Mouse (Mus musculus): ENCODE results near the gene Sh3pxd2a. TPM values are rescaled to one million over a fixed set of nuclear protein-coding genes. Genes with fewer than 3 reads are reported as not detected.

The Sh3pxd2a gene
- total and polyA plus RNA-seq, 3 experiments = 1.3 to 4.6 (median 3.2) TPM

GRCm38 (mm10) chr19:47450261-47451137 lies 13.7 kb downstream of the Sh3pxd2a start:
- DNase-seq (ENCODE audit: extremely low read depth) = peak; percentile 69
- no peak overlapping the region for H3K9ac ChIP-seq (ENCODE audit: insufficient read depth, low read depth)
- H3K4me2 ChIP-seq (ENCODE audit: insufficient read depth, low read depth, poor library complexity, severe bottlenecking) = peak overlapping the region; percentile 52
- in situ Hi-C loops (cut with MboI; ENCODE audit: low pct_ligation_motif_present, low pct_unique_long_range_greater_than_20kb, low sequenced_read_pairs) = no loop called here
- no peaks in the 10 kb centered on the region for H3K79me2 ChIP-seq (replicated peaks; ENCODE audit: control insufficient read depth, extremely low read depth, insufficient read depth, poor library complexity, severe bottlenecking)
- dilution Hi-C loops (cut with MboI; ENCODE audit: extremely low pct_ligation_motif_present, extremely low pct_unique_long_range_greater_than_20kb, low sequenced_read_pairs) = no loop called here
- no peaks in the 10 kb centered on the region for H3K27me3 ChIP-seq (replicated peaks)
- H3K4me3 ChIP-seq (replicated peaks in 1 of 3; ENCODE audit: low read depth in 2 of 3, low read length in 2 of 3, poor library complexity in 1 of 3) = no peak overlapping the region
- H3K27ac ChIP-seq (ENCODE audit: insufficient read depth, low read depth) = peak overlapping the region; percentile 87
- TF ChIP-seq ETS1 (conservative IDR thresholded peaks at IDR 0.05; ENCODE audit: low read depth, low read length) (peak; percentile 53; the same call in 1 of the 2 replicates), TBP (conservative IDR thresholded peaks at IDR 0.05; ENCODE audit: low read depth, low read length) (0 out of 2 replicates have a peak, but pooled peaks have one; percentile 22), MAFK (IDR thresholded peaks at IDR 0.05; ENCODE audit: insufficient replicate concordance, low read length) (no peak), CTCF (conservative IDR thresholded peaks at IDR 0.05 in 1 of 2, IDR thresholded peaks at IDR 0.05 in 1 of 2; ENCODE audit: low read depth in 2 of 2, low read length in 2 of 2) (no peak), JUND (conservative IDR thresholded peaks at IDR 0.05; ENCODE audit: low read depth, low read length) (no peak), ZKSCAN1 (IDR thresholded peaks at IDR 0.05; ENCODE audit: borderline replicate concordance, low read depth, low read length) (no peak), GABPA (IDR thresholded peaks at IDR 0.05; ENCODE audit: insufficient replicate concordance, low read depth, low read length) (no peak), SMC3 (IDR thresholded peaks at IDR 0.05; ENCODE audit: low read depth, low read length) (no peak; the same call in 1 of the 2 replicates), CHD2 (IDR thresholded peaks at IDR 0.05; ENCODE audit: low read length) (no peak), ELF1 (IDR thresholded peaks at IDR 0.05; ENCODE audit: low read depth, low read length) (no peak), IRF4 (IDR thresholded peaks at IDR 0.05; ENCODE audit: low read depth, low read length) (no peak), RCOR1 (conservative IDR thresholded peaks at IDR 0.05; ENCODE audit: low read depth, low read length) (no peak), HCFC1 (IDR thresholded peaks at IDR 0.05; ENCODE audit: low read depth, low read length) (no peak), BHLHE40 (IDR thresholded peaks at IDR 0.05; ENCODE audit: low read depth, low read length) (no peak), EP300 (IDR thresholded peaks at IDR 0.05; ENCODE audit: low read length) (0 out of 2 replicates have a peak, but pooled peaks have one; percentile 39), E2F4 (IDR thresholded peaks at IDR 0.05; ENCODE audit: insufficient replicate concordance, low read depth, low read length) (no peak), UBTF (IDR thresholded peaks at IDR 0.05; ENCODE audit: low read depth, low read length) (no peak), RAD21 (IDR thresholded peaks at IDR 0.05; ENCODE audit: low read depth, low read length) (no peak; the same call in 1 of the 2 replicates), POLR2AphosphoS2 (IDR thresholded peaks at IDR 0.05; ENCODE audit: low read depth, low read length) (no peak), MAX (IDR thresholded peaks at IDR 0.05; ENCODE audit: low read length) (0 out of 2 replicates have a peak, but pooled peaks have one; percentile 38), MYC (IDR thresholded peaks at IDR 0.05; ENCODE audit: low read depth, low read length) (no peak), CHD1 (IDR thresholded peaks at IDR 0.05; ENCODE audit: low read depth, low read length) (peak; percentile 79), ZMIZ1 (IDR thresholded peaks at IDR 0.05; ENCODE audit: low read depth, low read length) (no peak), SIN3A (IDR thresholded peaks at IDR 0.05; ENCODE audit: low read length) (no peak), MEF2A (IDR thresholded peaks at IDR 0.05; ENCODE audit: borderline replicate concordance, low read depth, low read length) (peak; percentile 91), NELFE (IDR thresholded peaks at IDR 0.05; ENCODE audit: low read depth, low read length) (no peak), USF1 (IDR thresholded peaks at IDR 0.05; ENCODE audit: low read depth, low read length) (no peak), TCF12 (IDR thresholded peaks at IDR 0.05; ENCODE audit: low read depth, low read length) (peak; percentile 56; the same call in 1 of the 2 replicates), ZC3H11A (IDR thresholded peaks at IDR 0.05; ENCODE audit: low read depth, low read length) (no peak)
- H3K4me1 ChIP-seq (ENCODE audit: control insufficient read depth in 1 of 2, insufficient read depth in 2 of 2) = peaks cover 69 to 87% of the 10 kb centered on the region in 2 experiments
- no peaks in the 10 kb centered on the region for H3K9me3 ChIP-seq (replicated peaks; ENCODE audit: low read length)
- H3K36me3 ChIP-seq (replicated peaks in 1 of 2; ENCODE audit: control insufficient read depth in 1 of 2, insufficient read depth in 1 of 2, low read length in 1 of 2) = no peaks in the 10 kb centered on the region

Data from CH12.LX (cell line).